Mouse (Mus musculus): Measurements from ENCODE around the gene Thap12.

Gene Thap12

DNA sequence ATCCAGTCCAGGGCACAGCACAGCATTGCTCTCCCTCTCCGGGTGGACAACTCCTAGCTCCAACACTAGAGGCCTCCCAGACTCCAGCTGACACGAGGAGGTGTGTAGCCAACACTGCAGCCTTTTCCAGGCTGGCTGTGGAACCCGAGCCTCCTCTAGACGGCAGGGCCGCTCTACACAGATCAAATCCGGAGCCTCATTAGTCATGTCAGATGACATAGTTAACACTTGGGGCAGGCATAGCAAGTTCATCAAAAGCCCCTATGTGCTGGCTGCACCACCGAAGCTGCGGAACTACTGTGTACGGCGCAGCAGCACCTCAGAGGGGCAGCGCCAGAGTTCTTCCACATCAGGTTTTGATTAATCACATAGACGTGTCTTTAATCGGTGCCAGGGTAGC lies 17.0 kb upstream of the Thap12 start:
- ChIA-PET POLR2A (interaction anchor here (0.5 to 1.8 kb wide), 11 partner anchors 9 to 101 kb away, joined by 3 to 6 read pairs (median 3); partner anchors contain the start of genes Emsy (in 1 of the 4) and Thap12 (in 1 of the 4)), CTCF (interaction anchor here in 3 of 4 experiments (0.5 to 1.5 kb wide), 4 partner anchors 152 to 413 kb away, joined by 3 to 5 read pairs (median 4); no protein-coding TSS in a partner anchor)

DNA sequence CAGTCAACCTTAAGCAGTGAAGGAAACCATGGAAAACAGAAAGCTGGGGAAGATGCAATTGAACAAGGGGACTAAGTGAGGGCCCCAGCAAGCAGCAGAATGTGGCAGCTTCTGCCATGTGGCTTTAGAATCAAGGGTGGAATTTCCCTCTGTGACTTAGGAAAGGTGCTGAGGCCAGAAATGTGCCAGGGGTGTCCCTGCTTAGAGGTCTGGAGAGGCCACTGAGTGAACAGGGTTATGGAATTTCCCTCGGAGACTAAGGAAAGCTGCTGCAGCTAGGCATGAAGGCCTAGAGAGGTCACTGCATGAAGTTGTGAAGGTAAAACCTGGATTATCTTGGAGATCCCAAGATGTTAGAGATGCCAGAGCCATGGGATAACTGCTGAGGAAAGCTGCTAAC lies 12.8 kb upstream of the Thap12 start:
- ChIA-PET CTCF (no interaction called here), POLR2A (interaction anchor here in 1 of 4 experiments (1.3 to 2.5 kb wide), 2 partner anchors 25 to 33 kb away, joined by 3 to 8 read pairs; partner anchors contain the start of gene Emsy)

DNA sequence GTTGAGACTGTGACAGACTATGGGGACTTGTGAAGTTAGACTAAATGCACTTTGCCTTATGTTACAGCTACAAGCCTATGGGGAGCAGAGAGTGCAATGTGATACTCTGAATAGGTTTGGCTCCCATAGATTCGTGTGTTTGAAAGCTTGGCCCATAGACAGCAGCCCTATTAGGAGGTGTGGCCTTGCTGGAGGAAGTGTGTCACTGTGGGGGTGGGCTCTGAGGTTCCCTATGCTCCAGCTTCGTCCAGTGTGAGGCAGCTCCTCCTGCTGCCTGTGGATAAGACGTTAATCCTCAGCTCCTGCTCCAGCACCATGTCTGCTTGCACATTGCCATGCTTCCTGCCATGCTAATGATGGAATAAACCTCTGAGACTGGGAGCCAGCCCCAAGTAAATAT lies 12.1 kb upstream of the Thap12 start:
- ChIA-PET POLR2A (interaction anchor here in 2 of 4 experiments (0.6 to 2.5 kb wide), 3 partner anchors 12 to 183 kb away, joined by 3 to 8 read pairs (median 3); partner anchors contain the start of gene Emsy (in 1 of the 2)), CTCF (no interaction called here)

DNA sequence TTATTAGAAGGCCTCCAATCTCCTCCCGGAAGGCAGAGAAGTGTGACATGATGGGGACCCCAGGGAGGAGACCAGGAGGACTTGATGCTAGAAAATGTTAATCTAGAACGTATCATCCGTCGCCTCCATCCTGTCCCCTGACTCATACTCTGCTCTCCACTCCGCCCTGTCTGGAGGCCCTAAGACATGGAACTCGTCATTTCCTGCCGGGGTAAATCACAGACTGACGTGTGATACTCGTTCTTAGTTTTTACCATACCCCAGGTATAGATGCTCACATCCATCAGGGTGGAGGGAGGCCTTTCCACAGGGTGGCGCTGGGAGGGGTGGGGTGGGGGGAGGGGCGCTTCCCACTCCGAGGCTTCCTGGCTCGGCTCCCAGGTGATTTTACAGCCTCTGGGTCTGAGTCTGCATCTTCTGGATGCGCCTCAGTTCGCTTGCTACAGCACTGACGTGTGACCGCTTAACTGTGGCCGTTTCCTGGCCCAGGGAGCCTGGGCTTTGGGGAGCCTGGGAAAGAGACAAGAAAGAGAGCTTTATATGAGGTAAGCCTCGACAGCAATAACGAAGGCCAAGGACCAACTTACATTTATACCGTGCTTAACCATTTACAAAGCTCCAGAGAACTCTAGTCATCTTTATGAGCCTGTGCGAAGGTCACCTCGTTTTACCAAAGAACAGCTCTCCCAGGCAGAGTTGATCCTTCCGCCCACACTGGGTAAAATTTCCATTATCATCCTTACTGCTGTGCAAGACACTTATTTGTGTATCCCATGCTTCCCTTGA lies 9.9 kb upstream of the Thap12 start:
- ChIA-PET CTCF (interaction anchor here in 2 of 4 experiments (0.6 to 0.7 kb wide), 2 partner anchors 10 to 255 kb away, joined by 3 read pairs; no protein-coding TSS in a partner anchor), POLR2A (interaction anchor here in 1 of 4 experiments (1.7 kb wide), 1 partner anchor 10 kb away, joined by 9 read pairs; the partner anchor contains the start of gene Thap12)

DNA sequence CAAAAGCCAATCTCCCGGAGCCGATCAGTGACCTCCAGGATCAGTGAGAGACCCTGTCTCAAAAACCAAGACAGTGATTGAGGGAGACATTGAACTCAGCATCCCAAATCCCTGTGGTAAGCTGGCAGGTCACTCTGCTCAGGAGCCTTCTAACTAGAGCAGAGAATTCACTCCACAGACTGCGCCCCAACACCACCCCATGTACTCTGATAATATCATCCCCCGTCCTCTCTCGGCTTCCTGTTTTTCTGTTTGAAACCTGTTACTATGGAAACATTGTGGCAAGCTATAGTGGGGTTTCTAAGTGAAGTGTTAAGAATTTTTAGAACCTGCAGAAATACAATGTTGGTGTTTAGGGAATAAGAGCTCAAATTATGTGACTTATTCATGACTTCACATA lies 8.9 kb upstream of the Thap12 start:
- POLR2A ChIA-PET = interaction anchor here in 2 of 4 experiments (0.7 to 1.7 kb wide), 2 partner anchors 8 to 122 kb away, joined by 4 to 9 read pairs; partner anchors contain the start of gene Thap12 (in 1 of the 2)

DNA sequence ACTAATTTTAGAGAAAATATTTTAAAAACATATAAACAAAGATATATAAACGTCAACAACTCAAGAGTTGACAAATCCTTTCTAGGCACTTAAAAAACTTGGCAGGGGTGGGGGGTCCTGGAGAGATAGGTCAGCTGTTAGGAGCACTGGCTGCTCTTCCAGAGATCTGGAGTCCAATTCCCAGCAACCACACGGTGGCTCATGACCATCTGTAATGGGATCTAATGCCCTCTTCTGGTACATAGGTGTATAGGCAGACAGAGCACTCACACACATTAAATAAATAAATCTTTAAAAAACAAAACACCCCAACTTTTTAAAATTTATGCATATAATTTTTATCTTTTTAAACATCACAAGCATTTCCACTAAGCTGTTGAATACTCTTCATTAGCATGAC lies 5.4 kb upstream of the Thap12 start:
- ChIA-PET CTCF (interaction anchor here (0.6 to 1.3 kb wide), 9 partner anchors 9 to 401 kb away, joined by 3 to 6 read pairs (median 3); no protein-coding TSS in a partner anchor), POLR2A (interaction anchor here in 2 of 4 experiments (1.0 to 1.4 kb wide), 5 partner anchors 13 to 135 kb away, joined by 3 to 7 read pairs (median 4); partner anchors contain the start of gene Emsy (in 2 of the 2))

More for the DNA sequence above, 8.9 kb upstream of the Thap12 start:
- CTCF ChIA-PET = interaction anchor here in 1 of 4 experiments (2.0 kb wide), 1 partner anchor 11 kb away, joined by 6 read pairs; no protein-coding TSS in a partner anchor

DNA sequence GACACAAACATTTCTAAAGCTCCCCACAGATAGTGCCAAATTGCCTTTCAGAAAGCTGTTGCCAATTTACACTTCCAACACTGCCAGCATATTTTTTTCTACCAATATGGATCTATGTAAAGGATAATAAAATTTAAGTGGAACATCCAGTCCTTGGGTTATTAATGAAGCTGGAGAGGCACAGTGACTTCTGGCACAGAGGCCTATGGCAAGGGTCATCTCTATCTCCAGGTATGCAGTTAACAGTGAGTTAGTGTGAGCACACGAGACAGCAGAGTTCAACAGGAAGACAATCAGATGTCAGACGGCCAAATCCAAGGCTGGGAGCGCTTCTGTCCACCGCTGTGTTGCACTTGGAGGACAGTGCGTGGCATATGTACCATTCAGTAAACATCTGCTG lies 4.9 kb upstream of the Thap12 start:
- CTCF ChIA-PET = interaction anchor here in 2 of 4 experiments (0.9 to 1.3 kb wide), 2 partner anchors 140 to 208 kb away, joined by 3 read pairs; no protein-coding TSS in a partner anchor
- POLR2A ChIA-PET = interaction anchor here in 1 of 4 experiments (0.7 to 1.4 kb wide), 3 partner anchors 31 to 134 kb away, joined by 3 to 4 read pairs (median 3); no protein-coding TSS in a partner anchor

DNA sequence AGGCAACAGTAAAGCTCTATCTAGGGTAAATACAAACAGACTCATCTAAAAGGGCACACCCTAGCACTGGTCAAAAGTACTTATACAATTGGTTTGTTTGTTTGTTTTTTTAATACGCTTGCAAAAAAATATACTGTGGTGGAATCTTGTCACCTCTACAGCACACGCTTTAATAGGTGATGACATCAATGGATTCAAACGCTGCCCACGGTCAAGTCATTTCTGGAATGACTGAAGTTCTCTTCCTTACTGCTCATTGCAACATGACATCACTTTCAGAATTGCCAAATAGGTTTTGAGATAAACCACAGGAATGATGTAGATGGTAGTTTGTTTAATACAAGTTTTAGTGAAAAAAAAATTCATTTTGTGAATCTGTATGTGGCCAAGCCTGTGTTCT lies 4.3 kb upstream of the Thap12 start:
- ChIA-PET POLR2A (no interaction called here), CTCF (interaction anchor here in 1 of 4 experiments (0.6 kb wide), 1 partner anchor 72 kb away, joined by 3 read pairs; no protein-coding TSS in a partner anchor)

DNA sequence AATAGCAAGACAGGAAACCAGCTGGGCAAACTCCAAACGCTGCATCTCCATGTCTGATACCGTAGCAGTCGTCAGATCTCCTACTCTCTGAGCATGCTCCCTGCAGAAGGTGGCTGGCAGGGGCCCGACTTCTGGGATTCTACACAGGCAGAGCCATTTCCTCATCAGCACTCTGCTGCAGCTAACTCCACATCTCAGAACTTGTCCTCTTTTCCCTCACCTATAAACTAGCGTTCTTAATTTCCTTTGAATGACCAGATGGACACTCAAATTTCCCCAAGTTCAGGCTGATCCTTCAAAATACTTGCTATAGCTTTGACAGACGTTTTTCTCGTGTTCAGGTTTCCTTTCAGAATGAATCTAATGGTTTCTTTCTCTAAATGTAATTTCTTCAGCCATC lies 1.1 kb upstream of the Thap12 start:
- ChIA-PET POLR2A (interaction anchor here in 3 of 4 experiments (0.7 to 3.1 kb wide), 7 partner anchors 8 to 916 kb away, joined by 3 to 23 read pairs (median 5); partner anchors contain the start of gene Emsy (in 1 of the 3)), CTCF (no interaction called here)

- POLR2A ChIA-PET = interaction anchor here (0.5 to 3.1 kb wide), 32 partner anchors 8 to 480 kb away, joined by 3 to 23 read pairs (median 4); partner anchors contain the start of genes Emsy (in 3 of the 4), Tsku (in 1 of the 4) and Uvrag (in 1 of the 4)
These were observed 520 bp downstream of the Thap12 start for GRCm38 (mm10) chr7:98703365-98703881.

GRCm38 (mm10) chr7:98704276-98704675 lies 1.4 kb downstream of the Thap12 start:
- POLR2A ChIA-PET = interaction anchor here in 3 of 4 experiments (0.7 to 3.1 kb wide), 14 partner anchors 12 to 470 kb away, joined by 3 to 23 read pairs (median 6); partner anchors contain the start of gene Emsy (in 3 of the 3)

More at GRCm38 (mm10) chr7:98703365-98703881, 520 bp downstream of the Thap12 start:
- CTCF ChIA-PET = interaction anchor here (0.6 to 1.6 kb wide), 5 partner anchors 10 to 1423 kb away, joined by 3 to 5 read pairs (median 3); no protein-coding TSS in a partner anchor

DNA sequence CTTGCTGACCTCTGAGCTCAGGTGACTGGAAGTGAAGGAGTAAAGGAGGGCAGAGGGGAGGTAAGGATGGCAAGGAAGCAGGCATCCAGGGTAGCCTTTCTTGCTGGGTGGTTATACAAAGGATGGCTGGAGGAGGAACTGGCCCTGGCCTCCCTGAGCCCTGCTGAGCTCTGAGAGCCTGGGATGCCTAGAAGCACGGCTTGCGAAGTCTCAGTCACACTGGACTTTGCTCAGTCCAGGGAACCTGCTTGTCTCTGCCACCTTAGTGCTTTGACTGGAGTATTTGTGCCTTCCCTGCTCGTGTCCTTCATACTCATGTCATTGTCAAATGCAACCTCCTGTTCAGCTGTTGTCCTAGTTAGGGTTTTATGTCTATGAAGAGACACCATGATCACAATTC lies 10.8 kb downstream of the Thap12 start:
- CTCF ChIA-PET = no interaction called here
- POLR2A ChIA-PET = interaction anchor here in 2 of 4 experiments (0.6 to 1.3 kb wide), 3 partner anchors 7 to 224 kb away, joined by 3 read pairs; no protein-coding TSS in a partner anchor

More at GRCm38 (mm10) chr7:98704276-98704675, 1.4 kb downstream of the Thap12 start:
- CTCF ChIA-PET = interaction anchor here in 2 of 4 experiments (1.0 to 1.6 kb wide), 2 partner anchors 131 to 134 kb away, joined by 3 to 4 read pairs; partner anchors contain the start of gene Wnt11 (in 1 of the 2)

- ChIA-PET CTCF (no interaction called here), POLR2A (interaction anchor here in 1 of 4 experiments (2.9 kb wide), 1 partner anchor 14 kb away, joined by 11 read pairs; the partner anchor contains the start of gene Thap12)
These were observed 14.5 kb downstream of the Thap12 start for GRCm38 (mm10) chr7:98717438-98717837.

- CTCF ChIA-PET = interaction anchor here in 1 of 4 experiments (0.6 to 1.2 kb wide), 3 partner anchors 10 to 21 kb away, joined by 3 to 6 read pairs (median 3); no protein-coding TSS in a partner anchor
- POLR2A ChIA-PET = interaction anchor here in 3 of 4 experiments (0.6 to 2.4 kb wide), 4 partner anchors 9 to 324 kb away, joined by 3 to 7 read pairs (median 4); partner anchors contain the start of gene Thap12 (in 1 of the 3)
These were observed 16.9 kb downstream of the Thap12 start for GRCm38 (mm10) chr7:98719761-98720160.

DNA sequence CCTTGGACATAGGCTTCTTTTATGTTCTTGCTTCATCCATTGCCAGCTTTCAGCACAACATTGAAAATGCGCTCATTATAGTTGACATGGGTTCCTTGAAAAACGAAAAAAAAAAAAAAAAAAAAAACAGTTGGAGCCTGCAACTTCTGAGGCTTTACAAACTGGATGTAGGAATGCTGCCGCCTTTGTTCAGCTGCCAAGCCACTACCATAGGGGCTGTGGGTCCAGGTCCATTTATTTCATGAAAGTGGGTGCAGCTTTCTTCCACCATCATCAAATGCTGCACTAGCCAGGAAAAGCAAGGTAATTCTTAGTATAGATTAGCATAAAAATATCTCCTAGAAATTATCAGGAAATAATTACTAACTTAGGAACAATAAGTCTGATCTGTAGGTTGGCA lies 17.8 kb downstream of the Thap12 start:
- POLR2A ChIA-PET = interaction anchor here in 3 of 4 experiments (0.7 to 2.4 kb wide), 4 partner anchors 10 to 181 kb away, joined by 4 to 10 read pairs (median 6); partner anchors contain the start of gene Thap12 (in 2 of the 3)
- CTCF ChIA-PET = interaction anchor here in 1 of 4 experiments (0.6 kb wide), 1 partner anchor 713 kb away, joined by 4 read pairs; no protein-coding TSS in a partner anchor

GRCm38 (mm10) chr7:98721172-98721571 lies 18.3 kb downstream of the Thap12 start:
- ChIA-PET POLR2A (interaction anchor here in 3 of 4 experiments (0.7 to 2.4 kb wide), 5 partner anchors 10 to 181 kb away, joined by 3 to 10 read pairs (median 4); partner anchors contain the start of gene Thap12 (in 2 of the 3)), CTCF (interaction anchor here in 1 of 4 experiments (0.6 kb wide), 1 partner anchor 712 kb away, joined by 4 read pairs; no protein-coding TSS in a partner anchor)

GRCm38 (mm10) chr7:98721623-98722022 lies 18.7 kb downstream of the Thap12 start:
- ChIA-PET POLR2A (interaction anchor here in 2 of 4 experiments (1.1 to 1.4 kb wide), 2 partner anchors 17 to 18 kb away, joined by 3 to 4 read pairs; partner anchors contain the start of gene Thap12 (in 1 of the 2)), CTCF (no interaction called here)

Measured in embryonic stem cell, embryonic (primary cell).